Mouse (Mus musculus) liver, embryonic 15.5 days (tissue): ENCODE measurements around the gene Scn3b. TPM values are rescaled to one million over a fixed set of nuclear protein-coding genes. Genes with fewer than 3 reads are reported as not detected.
A peak's percentile ranks its signal among the peaks of the same experiment; 100 is the strongest.

Source experiments
- ATAC-seq: fragments of 200-750 bp; cut with Nextera tagmentation; 2 replicates; pipeline ENCODE4 v1.8.0; 2017; ENCODE audit warnings: moderate number of reproducible peaks, mild to moderate bottlenecking, moderate library complexity; ENCODE audit not compliant: insufficient read depth
- H3K27ac ChIP-seq: fragments of 300-500 bp; sonication (generic); replicated peaks from 2 replicates; pipeline ENCODE4 v1.5.1; 2015; ENCODE audit warnings: mild to moderate bottlenecking, inconsistent platforms
- H3K27me3 ChIP-seq: fragments of 300-500 bp; sonication (generic); 2 replicates; pipeline ENCODE4 v1.6.1; 2015; ENCODE audit warnings: mild to moderate bottlenecking, inconsistent platforms
- H3K36me3 ChIP-seq: fragments of 300-500 bp; sonication (generic); replicated peaks from 2 replicates; pipeline ENCODE4 v1.6.1; 2015; ENCODE audit warnings: moderate library complexity, mild to moderate bottlenecking, inconsistent platforms
- H3K4me1 ChIP-seq: fragments of 300-500 bp; sonication (generic); replicated peaks from 2 replicates; pipeline ENCODE4 v1.6.1; 2015; ENCODE audit warnings: inconsistent platforms
- H3K4me2 ChIP-seq: fragments of 300-500 bp; sonication (generic); 2 replicates; pipeline ENCODE4 v1.6.1; 2015; ENCODE audit warnings: moderate library complexity, mild to moderate bottlenecking, inconsistent platforms
- H3K4me3 ChIP-seq: fragments of 300-500 bp; sonication (generic); replicated peaks from 2 replicates; pipeline ENCODE4 v1.5.1; 2015; ENCODE audit warnings: mild to moderate bottlenecking, inconsistent platforms
- H3K9ac ChIP-seq: fragments of 300-500 bp; sonication (generic); 2 replicates; pipeline ENCODE4 v1.6.1; 2015; ENCODE audit warnings: moderate library complexity, mild to moderate bottlenecking, inconsistent platforms
- H3K9me3 ChIP-seq: fragments of 300-500 bp; sonication (generic); replicated peaks from 2 replicates; pipeline ENCODE4 v1.6.1; 2016; ENCODE audit warnings: inconsistent platforms
- WGBS: fragments of 180-500 bp; shearing (Covaris S2); methylation state at CpG from one replicate; pipeline ENCODE4 v1.1.7; 2015; ENCODE audit warnings: mixed read lengths; ENCODE audit not compliant: insufficient replicate concordance; 5-methylcytosine and 5-hydroxymethylcytosine counted together
- polyA plus RNA-seq: library from polyadenylated mRNA; unstranded; fragments of >200 nt; fragmentation: Nextera tagmentation; extraction: Ambion mirVana; gene quantifications from 2 replicates; pipeline ENCODE4 v1.2.1, GENCODE M21; 2015

Gene Scn3b
- polyA plus RNA-seq, 1 experiment from 2014 or later: 0.54 TPM

DNA sequence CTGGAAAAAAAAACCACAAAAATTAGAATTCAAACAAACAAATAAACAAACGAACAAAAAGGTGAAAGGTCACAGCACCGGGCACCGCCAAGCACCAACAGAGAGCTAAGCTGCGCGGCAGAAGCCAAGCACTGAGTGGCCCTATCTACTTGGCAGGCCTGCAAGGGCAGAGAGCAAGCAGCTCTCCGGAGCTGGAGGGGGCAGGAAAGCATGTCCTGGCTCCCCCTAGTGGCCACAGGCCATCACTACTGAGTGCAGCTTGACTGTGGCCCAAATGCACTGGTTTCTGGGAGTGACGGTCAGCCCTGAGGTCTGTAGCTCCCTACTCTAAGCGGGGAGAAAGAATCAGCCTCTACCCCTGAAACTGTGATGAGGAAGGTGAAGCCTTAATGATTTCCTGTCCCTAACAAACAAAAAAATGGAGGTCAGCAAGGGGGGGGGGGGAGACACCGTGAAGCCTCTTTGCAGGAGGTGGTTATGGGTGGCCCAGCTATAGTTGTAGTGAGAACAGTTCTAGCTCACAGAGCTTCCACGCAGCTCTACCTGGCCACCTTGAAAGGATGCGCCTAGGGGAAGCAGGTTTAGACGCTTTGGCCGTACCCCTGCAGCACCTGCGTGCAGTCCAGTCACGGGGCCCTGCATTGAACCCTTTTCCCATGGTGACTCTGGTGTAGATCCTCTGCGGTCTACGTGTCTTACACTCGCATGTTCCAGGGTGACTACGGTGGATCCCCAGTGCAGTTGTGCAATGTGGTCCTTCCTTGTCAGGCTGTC, 61.8 kb downstream of the Scn3b start:
- 50% methylated on average over 19 of the region's 19 CpGs for whole genome bisulfite sequencing
- no peaks in the 10 kb centered on the region for H3K9me3 ChIP-seq
- no peaks in the 10 kb centered on the region for H3K36me3 ChIP-seq
- H3K4me3 ChIP-seq: no peak overlapping the region
- ATAC-seq: peak; percentile 56; the same call in 1 of the 2 replicates
- no peaks in the 10 kb centered on the region for H3K27me3 ChIP-seq
- no peak overlapping the region for H3K9ac ChIP-seq
- H3K4me2 ChIP-seq: no peak overlapping the region
- H3K27ac ChIP-seq: no peak overlapping the region
- H3K4me1 ChIP-seq: no peaks in the 10 kb centered on the region

DNA sequence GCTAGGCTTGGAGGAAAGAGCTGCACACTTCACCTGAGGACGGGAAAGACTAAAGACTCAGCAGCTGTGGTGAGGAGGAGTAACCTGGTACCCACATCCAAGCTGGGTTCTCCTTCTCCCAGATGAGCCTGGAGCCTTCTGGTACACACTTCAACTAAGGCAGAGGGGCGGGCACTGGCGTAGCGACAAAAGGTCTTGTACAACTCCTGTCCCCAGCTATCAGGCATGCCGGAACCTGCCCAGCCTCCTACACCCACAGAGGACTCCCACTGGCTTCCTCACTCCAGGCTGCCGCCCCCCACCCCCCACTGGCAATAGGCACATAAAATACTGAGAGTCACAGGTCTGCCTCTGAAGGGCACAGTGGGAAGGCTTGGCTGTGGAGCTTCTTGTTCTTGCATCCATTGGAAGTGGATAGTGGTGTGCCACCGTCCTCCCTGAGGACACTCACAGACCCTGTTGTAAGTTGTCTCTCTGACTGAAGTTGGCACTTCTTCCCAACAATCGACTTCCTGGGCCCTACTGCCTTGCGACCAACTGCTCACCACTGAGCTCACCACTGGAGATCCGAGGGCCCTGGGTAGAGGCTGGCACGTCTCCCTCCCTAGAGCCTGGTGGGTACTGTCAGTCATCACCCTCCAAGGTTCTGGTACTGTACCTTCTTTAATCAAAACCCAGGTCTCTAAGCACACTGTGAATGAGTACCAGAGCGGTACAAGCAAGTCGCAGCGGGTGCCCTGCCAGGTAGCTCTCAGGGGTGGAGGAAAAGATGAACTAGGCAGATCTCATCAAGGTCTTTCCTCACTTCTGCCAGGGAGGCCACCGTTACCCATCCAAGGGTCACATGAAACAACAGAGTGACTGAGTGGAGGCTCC, 62.6 kb downstream of the Scn3b start:
- Histone ChIP-seq H3K4me2 (no peak overlapping the region), H3K36me3 (no peaks in the 10 kb centered on the region), H3K27me3 (no peaks in the 10 kb centered on the region), H3K9me3 (no peaks in the 10 kb centered on the region), H3K27ac (no peak overlapping the region), H3K4me3 (no peak overlapping the region), H3K4me1 (no peaks in the 10 kb centered on the region), H3K9ac (no peak overlapping the region)
- 71% methylated on average over 15 of the region's 15 CpGs for WGBS
- no peak for ATAC-seq

DNA sequence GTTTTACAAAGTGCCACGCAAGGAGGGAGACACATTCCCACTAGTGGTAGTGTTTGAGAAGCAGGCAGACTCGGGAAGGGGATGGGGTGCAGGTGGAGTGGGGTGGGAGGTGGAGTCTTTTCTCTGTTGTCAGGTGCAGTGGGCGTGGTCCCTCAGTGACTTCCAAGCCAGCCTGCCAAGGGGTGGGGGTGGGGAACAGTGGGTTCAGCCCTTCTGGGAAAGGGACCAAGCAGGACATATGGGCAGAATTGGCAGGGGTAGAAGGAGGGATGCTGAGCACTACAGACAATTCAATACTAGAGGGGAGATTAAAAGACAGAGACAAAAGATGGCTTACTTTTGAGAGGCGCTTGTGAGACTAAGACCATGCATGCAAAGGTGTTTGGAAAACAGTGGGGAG, 63.3 kb downstream of the Scn3b start:
- no peak for ATAC-seq

DNA sequence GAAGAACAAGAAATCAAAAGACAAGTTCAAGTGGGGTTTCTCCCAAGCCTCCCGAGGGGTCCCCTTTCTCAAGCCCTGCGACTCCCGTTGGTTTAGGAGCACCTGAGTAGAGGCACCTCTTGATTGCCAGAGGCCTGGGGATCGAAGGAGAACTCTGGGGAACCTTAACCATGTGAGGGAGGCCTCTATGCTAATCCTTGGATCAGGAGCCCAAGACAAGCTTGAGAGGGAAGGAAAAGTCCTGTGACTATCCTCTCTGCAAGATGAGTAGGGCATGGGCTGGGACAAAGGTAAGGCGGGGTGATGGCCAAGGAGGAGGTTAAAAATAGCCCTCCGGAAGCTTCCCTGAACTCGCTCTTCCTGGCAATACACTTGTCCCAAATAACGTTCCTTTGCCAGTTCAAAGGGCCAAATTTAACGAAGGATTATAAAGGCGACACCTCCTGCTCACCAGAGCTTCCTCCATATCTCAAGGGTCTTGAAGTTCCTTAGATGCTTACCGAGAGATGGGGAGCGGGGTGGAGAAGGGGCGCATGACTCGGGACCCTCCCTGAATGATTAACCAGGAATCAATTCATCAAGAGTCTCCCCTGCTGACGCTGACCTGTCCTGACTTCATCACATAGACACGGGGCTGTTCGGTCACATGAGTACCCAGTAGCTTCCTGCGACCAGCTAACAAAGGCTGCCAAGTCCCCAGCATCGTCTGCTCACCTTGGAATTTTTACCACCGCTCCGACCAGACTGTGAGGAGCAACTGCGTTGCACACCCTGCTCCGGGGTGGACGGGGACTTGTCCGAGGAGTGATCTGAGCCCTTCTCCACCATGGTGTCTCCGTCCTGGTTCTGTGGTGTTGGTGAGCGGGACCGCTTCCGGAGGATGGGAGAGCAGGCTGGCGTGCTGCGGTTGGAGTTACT, 64.0 kb downstream of the Scn3b start:
- no peak overlapping the region for H3K9ac ChIP-seq
- no peaks in the 10 kb centered on the region for H3K4me1 ChIP-seq
- H3K36me3 ChIP-seq: no peaks in the 10 kb centered on the region
- H3K4me2 ChIP-seq: no peak overlapping the region
- no peaks in the 10 kb centered on the region for H3K27me3 ChIP-seq
- no peak for ATAC-seq
- H3K9me3 ChIP-seq: no peaks in the 10 kb centered on the region
- no peak overlapping the region for H3K27ac ChIP-seq
- 69% methylated on average over 31 of the region's 31 CpGs for WGBS
- no peak overlapping the region for H3K4me3 ChIP-seq

More for the DNA sequence above, 63.3 kb downstream of the Scn3b start:
- no peak overlapping the region for H3K27ac ChIP-seq
- H3K4me1 ChIP-seq: no peaks in the 10 kb centered on the region
- no peak overlapping the region for H3K9ac ChIP-seq
- H3K36me3 ChIP-seq: no peaks in the 10 kb centered on the region
- no peak overlapping the region for H3K4me2 ChIP-seq
- WGBS: 66% methylated on average over 4 of the region's 4 CpGs
- no peaks in the 10 kb centered on the region for H3K9me3 ChIP-seq
- no peak overlapping the region for H3K4me3 ChIP-seq
- H3K27me3 ChIP-seq: no peaks in the 10 kb centered on the region

DNA sequence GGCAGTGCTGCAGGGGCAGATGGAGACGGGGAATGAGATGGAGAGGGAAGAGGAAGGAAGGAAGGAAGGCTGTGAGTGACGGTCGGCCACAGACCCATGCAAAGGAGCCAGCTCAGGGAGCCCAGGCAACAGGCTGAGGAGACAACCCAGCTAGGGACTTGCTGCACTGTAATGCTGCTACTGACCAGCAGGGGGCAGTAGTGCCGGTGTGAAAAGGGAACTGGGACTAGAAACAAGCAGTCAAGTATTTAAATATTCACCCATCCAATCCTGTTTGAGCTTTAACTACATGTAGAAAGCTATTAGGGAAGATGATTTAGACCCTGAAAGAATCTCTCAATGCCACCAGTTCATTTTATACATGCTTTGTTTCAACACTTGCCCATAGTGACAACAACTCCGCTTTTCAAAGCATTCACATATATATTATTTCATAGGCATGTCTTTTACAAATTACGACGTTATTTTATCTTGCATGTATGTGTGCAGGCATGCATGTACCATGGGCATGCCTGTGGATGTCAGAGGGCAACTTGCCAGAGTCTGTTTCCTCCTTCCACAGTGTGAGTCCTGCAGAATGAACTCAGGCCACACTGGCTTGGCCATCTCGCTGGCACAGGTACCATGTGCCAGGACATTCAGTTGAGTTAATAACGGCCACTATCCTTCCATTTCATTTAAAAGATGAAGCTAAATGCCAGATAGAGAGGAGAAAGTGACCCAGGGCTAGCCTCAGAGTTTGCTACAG, 64.8 kb downstream of the Scn3b start:
- no peaks in the 10 kb centered on the region for H3K4me1 ChIP-seq
- H3K27me3 ChIP-seq: no peaks in the 10 kb centered on the region
- no peaks in the 10 kb centered on the region for H3K9me3 ChIP-seq
- H3K9ac ChIP-seq: no peak overlapping the region
- H3K27ac ChIP-seq: no peak overlapping the region
- 43% methylated on average over 9 of the region's 9 CpGs for WGBS
- no peaks in the 10 kb centered on the region for H3K36me3 ChIP-seq
- ATAC-seq: no peak
- H3K4me3 ChIP-seq: no peak overlapping the region
- H3K4me2 ChIP-seq: no peak overlapping the region

DNA sequence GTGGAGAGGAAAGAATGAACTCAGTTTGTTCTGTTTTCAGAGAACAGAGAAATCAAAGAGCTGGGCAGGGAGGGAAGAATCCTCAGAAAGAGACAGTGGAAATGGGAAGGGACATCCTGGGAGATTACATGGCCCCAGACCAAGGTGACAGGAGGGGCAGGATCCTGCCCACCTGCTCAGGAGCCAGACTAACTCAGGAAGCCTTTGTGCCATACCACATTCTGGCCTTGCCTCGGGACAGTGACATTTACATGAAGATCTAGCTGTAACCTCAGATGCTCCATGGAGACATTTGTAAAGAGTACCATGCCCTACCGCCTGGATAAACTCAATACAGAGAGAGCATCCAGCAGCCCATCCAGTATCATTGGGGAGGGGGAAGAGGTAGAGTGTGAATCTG, 65.6 kb downstream of the Scn3b start:
- Histone ChIP-seq H3K4me2 (no peak overlapping the region), H3K4me1 (no peaks in the 10 kb centered on the region), H3K4me3 (no peak overlapping the region), H3K9me3 (no peaks in the 10 kb centered on the region), H3K27me3 (no peaks in the 10 kb centered on the region), H3K9ac (no peak overlapping the region), H3K27ac (no peak overlapping the region), H3K36me3 (no peaks in the 10 kb centered on the region)
- 52% methylated on average over 2 of the region's 2 CpGs for whole genome bisulfite sequencing
- ATAC-seq: no peak

DNA sequence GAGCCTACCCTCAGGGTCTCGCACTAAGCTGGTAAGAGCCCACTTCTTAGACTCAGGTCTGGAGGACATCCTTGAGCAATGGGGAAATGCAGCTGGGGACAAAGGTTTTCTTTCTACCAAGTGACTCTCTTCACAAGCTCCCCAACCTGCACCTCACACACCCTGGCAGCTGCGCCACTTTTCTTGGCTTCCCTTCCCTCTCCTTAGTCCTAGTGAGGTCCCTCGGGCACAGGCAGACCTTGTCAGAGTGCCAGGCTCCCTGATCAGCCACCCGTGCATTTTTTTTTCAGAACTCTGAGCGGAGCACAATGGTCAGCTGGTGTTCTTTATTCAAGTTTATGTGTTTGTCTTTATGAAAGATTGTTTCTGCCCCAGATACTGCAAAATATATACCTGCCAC, 67.7 kb downstream of the Scn3b start:
- H3K4me2 ChIP-seq: no peak overlapping the region
- no peaks in the 10 kb centered on the region for H3K27me3 ChIP-seq
- no peak overlapping the region for H3K4me3 ChIP-seq
- no peaks in the 10 kb centered on the region for H3K4me1 ChIP-seq
- no peak overlapping the region for H3K27ac ChIP-seq
- ATAC-seq: no peak
- no peaks in the 10 kb centered on the region for H3K9me3 ChIP-seq
- WGBS: 55% methylated on average over 5 of the region's 5 CpGs
- H3K36me3 ChIP-seq: no peaks in the 10 kb centered on the region
- H3K9ac ChIP-seq: no peak overlapping the region

DNA sequence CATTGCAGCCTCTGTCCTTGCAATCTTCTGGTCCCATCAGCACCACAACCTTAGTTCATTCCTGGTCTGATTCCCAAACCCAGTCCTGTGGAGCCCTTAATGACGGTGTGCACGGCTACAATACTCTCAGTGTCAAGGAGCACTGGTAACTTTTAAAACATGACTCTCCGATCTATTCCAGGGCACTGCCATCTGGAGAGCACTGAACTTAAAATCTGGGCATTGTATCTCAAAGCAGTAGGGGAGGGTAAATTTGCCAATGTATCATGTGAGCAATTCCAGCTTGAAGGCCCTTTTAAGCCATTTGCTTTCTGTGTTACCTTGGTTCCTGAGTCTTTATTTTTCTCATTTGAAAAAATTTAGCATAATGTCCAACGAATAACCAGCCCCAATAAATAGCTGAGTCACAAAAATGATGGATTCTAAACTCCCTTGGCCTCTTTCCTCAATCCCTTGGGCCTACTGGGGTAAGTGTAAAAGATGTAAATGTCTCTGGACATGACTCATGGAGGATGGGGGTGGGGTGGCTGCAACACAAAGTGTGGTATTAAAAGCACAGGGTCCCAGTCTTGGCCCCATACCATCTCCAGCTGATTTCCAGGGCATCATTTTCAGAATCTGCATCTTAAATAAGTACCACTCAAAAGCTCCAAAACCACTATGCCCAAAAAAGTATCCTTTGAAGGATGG, 68.3 kb downstream of the Scn3b start:
- Histone ChIP-seq H3K27me3 (no peaks in the 10 kb centered on the region), H3K9ac (no peak overlapping the region), H3K4me1 (no peaks in the 10 kb centered on the region), H3K4me2 (no peak overlapping the region), H3K36me3 (no peaks in the 10 kb centered on the region), H3K27ac (no peak overlapping the region), H3K9me3 (no peaks in the 10 kb centered on the region), H3K4me3 (no peak overlapping the region)
- no peak for ATAC-seq
- 64% methylated on average over 4 of the region's 4 CpGs for WGBS

DNA sequence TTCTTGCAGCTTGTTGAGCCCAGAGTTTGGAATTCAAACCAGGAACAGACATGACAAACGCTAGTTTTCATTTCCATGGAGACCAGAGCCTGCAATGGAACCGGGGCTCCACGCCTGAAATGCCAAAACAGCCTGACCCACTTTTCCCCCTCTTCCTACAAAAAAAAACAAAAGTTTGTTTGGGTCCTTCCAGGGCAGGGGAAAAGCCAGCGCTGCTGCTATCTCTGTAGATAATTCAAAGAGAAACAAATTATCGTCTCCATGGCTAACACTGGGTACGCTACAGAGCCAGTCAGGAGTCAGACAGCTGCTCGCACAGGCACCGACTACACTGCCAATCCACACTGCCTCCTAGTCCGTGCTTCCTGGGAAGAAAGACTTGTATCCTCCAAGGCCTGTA, 70.6 kb downstream of the Scn3b start:
- H3K4me2 ChIP-seq: no peak overlapping the region
- H3K27me3 ChIP-seq: no peaks in the 10 kb centered on the region
- H3K4me3 ChIP-seq: no peak overlapping the region
- whole genome bisulfite sequencing: 57% methylated on average over 9 of the region's 9 CpGs
- no peaks in the 10 kb centered on the region for H3K36me3 ChIP-seq
- no peaks in the 10 kb centered on the region for H3K9me3 ChIP-seq
- H3K27ac ChIP-seq: no peak overlapping the region
- no peak overlapping the region for H3K9ac ChIP-seq
- no peak for ATAC-seq
- no peaks in the 10 kb centered on the region for H3K4me1 ChIP-seq
